Mouse (Mus musculus): Measurements from ENCODE around the gene Fh1. TPM values are rescaled to one million over a fixed set of nuclear protein-coding genes. Genes with fewer than 3 reads are reported as not detected.

Fh1 gene
- polyA plus RNA-seq, 1 experiment from 2014 or later: 103 TPM

GRCm38 (mm10) chr1:175668666-175669405, 43.4 kb upstream of the Fh1 start:
- Histone ChIP-seq H3K27ac (replicated peaks) (no peak overlapping the region), H3K27me3 (ENCODE audit: control insufficient read depth, insufficient read depth, low read length) (no peaks in the 10 kb centered on the region), H3K9me3 (ENCODE audit: control insufficient read depth, low read length) (no peaks in the 10 kb centered on the region), H3K36me3 (ENCODE audit: control insufficient read depth, insufficient read depth, low read length) (no peaks in the 10 kb centered on the region), H3K9ac (ENCODE audit: low read length) (no peak overlapping the region), H3K4me1 (replicated peaks; ENCODE audit: control insufficient read depth, insufficient read depth) (no peaks in the 10 kb centered on the region), H3K4me3 (ENCODE audit: low read depth, low read length) (no peak overlapping the region), H3K4me2 (replicated peaks; ENCODE audit: low read depth) (no peak overlapping the region)
- ATAC-seq (ENCODE audit: low FRiP score, low TSS enrichment): no peak
- 77% methylated on average over 5 of the region's 5 CpGs for WGBS
- DNase-seq (ENCODE audit: low spot score): peak; percentile 27
- TF ChIP-seq CTCF (IDR thresholded peaks at IDR 0.05; ENCODE audit: low read depth) (peak; percentile 85), EP300 (optimal IDR thresholded peaks at IDR 0.05) (no peak)

GRCm38 (mm10) chr1:175659900-175660299, 34.5 kb upstream of the Fh1 start:
- no peak overlapping the region for H3K27ac ChIP-seq (replicated peaks)
- WGBS: 86% methylated on average over 4 of the region's 4 CpGs
- no peak overlapping the region for H3K9ac ChIP-seq (ENCODE audit: low read length)
- ATAC-seq (ENCODE audit: low FRiP score, low TSS enrichment) (no peak), DNase-seq (ENCODE audit: low spot score) (no peak)
- H3K4me2 ChIP-seq (replicated peaks; ENCODE audit: low read depth): no peak overlapping the region
- H3K4me1 ChIP-seq (replicated peaks; ENCODE audit: control insufficient read depth, insufficient read depth): no peaks in the 10 kb centered on the region
- H3K9me3 ChIP-seq (ENCODE audit: control insufficient read depth, low read length): no peaks in the 10 kb centered on the region
- TF ChIP-seq EP300 (optimal IDR thresholded peaks at IDR 0.05): no peak
- TF ChIP-seq CTCF (IDR thresholded peaks at IDR 0.05; ENCODE audit: low read depth): no peak
- no peak overlapping the region for H3K4me3 ChIP-seq (ENCODE audit: low read depth, low read length)
- H3K36me3 ChIP-seq (ENCODE audit: control insufficient read depth, insufficient read depth, low read length): no peaks in the 10 kb centered on the region
- H3K27me3 ChIP-seq (ENCODE audit: control insufficient read depth, insufficient read depth, low read length): no peaks in the 10 kb centered on the region

GRCm38 (mm10) chr1:175648615-175649014, 23.2 kb upstream of the Fh1 start:
- WGBS: 89% methylated on average over 4 of the region's 4 CpGs
- H3K27ac ChIP-seq (replicated peaks): no peak overlapping the region
- no peaks in the 10 kb centered on the region for H3K4me1 ChIP-seq (replicated peaks; ENCODE audit: control insufficient read depth, insufficient read depth)
- no peaks in the 10 kb centered on the region for H3K9me3 ChIP-seq (ENCODE audit: control insufficient read depth, low read length)
- no peaks in the 10 kb centered on the region for H3K27me3 ChIP-seq (ENCODE audit: control insufficient read depth, insufficient read depth, low read length)
- no peaks in the 10 kb centered on the region for H3K36me3 ChIP-seq (ENCODE audit: control insufficient read depth, insufficient read depth, low read length)
- no peak for TF ChIP-seq CTCF (IDR thresholded peaks at IDR 0.05; ENCODE audit: low read depth)
- no peak for TF ChIP-seq EP300 (optimal IDR thresholded peaks at IDR 0.05)
- ATAC-seq (ENCODE audit: low FRiP score, low TSS enrichment): no peak
- no peak overlapping the region for H3K9ac ChIP-seq (ENCODE audit: low read length)
- H3K4me3 ChIP-seq (ENCODE audit: low read depth, low read length): no peak overlapping the region
- H3K4me2 ChIP-seq (replicated peaks; ENCODE audit: low read depth): no peak overlapping the region
- DNase-seq (ENCODE audit: low spot score): no peak

GRCm38 (mm10) chr1:175646952-175647351, 21.5 kb upstream of the Fh1 start:
- Histone ChIP-seq H3K4me2 (replicated peaks; ENCODE audit: low read depth) (no peak overlapping the region), H3K36me3 (ENCODE audit: control insufficient read depth, insufficient read depth, low read length) (no peaks in the 10 kb centered on the region), H3K27me3 (ENCODE audit: control insufficient read depth, insufficient read depth, low read length) (no peaks in the 10 kb centered on the region), H3K4me1 (replicated peaks; ENCODE audit: control insufficient read depth, insufficient read depth) (no peaks in the 10 kb centered on the region), H3K9me3 (ENCODE audit: control insufficient read depth, low read length) (no peaks in the 10 kb centered on the region), H3K4me3 (ENCODE audit: low read depth, low read length) (no peak overlapping the region), H3K9ac (ENCODE audit: low read length) (no peak overlapping the region), H3K27ac (replicated peaks) (no peak overlapping the region)
- no peak for TF ChIP-seq EP300 (optimal IDR thresholded peaks at IDR 0.05)
- no peak for TF ChIP-seq CTCF (IDR thresholded peaks at IDR 0.05; ENCODE audit: low read depth)
- ATAC-seq (ENCODE audit: low FRiP score, low TSS enrichment) (no peak), DNase-seq (ENCODE audit: low spot score) (no peak)
- 42% methylated on average over 9 of the region's 9 CpGs for WGBS

GRCm38 (mm10) chr1:175643496-175644265, 18.2 kb upstream of the Fh1 start:
- Histone ChIP-seq H3K4me2 (replicated peaks; ENCODE audit: low read depth) (no peak overlapping the region), H3K9me3 (ENCODE audit: control insufficient read depth, low read length) (no peaks in the 10 kb centered on the region), H3K27ac (replicated peaks) (no peak overlapping the region), H3K9ac (ENCODE audit: low read length) (no peak overlapping the region), H3K4me1 (replicated peaks; ENCODE audit: control insufficient read depth, insufficient read depth) (no peaks in the 10 kb centered on the region), H3K4me3 (ENCODE audit: low read depth, low read length) (no peak overlapping the region), H3K27me3 (ENCODE audit: control insufficient read depth, insufficient read depth, low read length) (no peaks in the 10 kb centered on the region), H3K36me3 (ENCODE audit: control insufficient read depth, insufficient read depth, low read length) (no peaks in the 10 kb centered on the region)
- DNase-seq (ENCODE audit: low spot score) (no peak), ATAC-seq (ENCODE audit: low FRiP score, low TSS enrichment) (no peak)
- 52% methylated on average over 5 of the region's 5 CpGs for WGBS
- TF ChIP-seq CTCF (IDR thresholded peaks at IDR 0.05; ENCODE audit: low read depth) (no peak), EP300 (optimal IDR thresholded peaks at IDR 0.05) (no peak)
